Mouse (Mus musculus) cortical plate, adult 2 months (tissue): Measurements from ENCODE around the gene Lrrtm1.

Experiments
- CTCF ChIP-seq: fragments of 200-500 bp; IDR thresholded peaks from 2 replicates; pipeline ENCODE4 v1.5.1; 2011; ENCODE audit warnings: mild to moderate bottlenecking, control low read depth, low read length; ENCODE audit not compliant: insufficient read depth; ENCODE audit errors: extremely low read depth
- POLR2A ChIP-seq: fragments of 200-500 bp; IDR thresholded peaks from 2 replicates; pipeline ENCODE4 v1.6.1; 2011; ENCODE audit warnings: mild to moderate bottlenecking, low read length, control low read depth; ENCODE audit not compliant: insufficient read depth; ENCODE audit errors: extremely low read depth

DNA sequence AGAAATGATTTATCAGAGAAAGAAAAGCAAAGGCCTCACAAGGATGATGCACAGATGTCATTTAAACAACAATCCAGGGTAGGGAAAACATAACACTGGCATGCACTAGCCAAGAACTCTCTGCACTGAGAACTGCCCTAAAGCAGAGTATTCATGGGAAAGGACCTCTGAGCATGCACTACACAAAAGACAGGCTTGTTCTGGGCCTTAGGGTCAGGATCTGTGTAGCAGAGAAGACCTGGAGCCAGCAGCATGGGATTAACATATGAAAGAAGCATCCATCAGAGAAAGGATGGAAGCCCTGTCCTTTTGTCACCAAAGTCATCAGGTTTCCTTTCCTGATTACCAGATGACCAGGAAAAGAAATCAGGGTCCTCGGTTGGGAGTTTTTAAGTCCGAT, 43.1 kb upstream of the Lrrtm1 start:
- TF ChIP-seq CTCF (no peak), POLR2A (no peak)
